In genomic region chr16:5153299-5154026, GRCm38 (mm10) we compare ENCODE assay signal across 17 mouse cellular contexts. TPM values are rescaled to one million over a fixed set of nuclear protein-coding genes. Genes with fewer than 3 reads are reported as not detected.
DNase-seq lines count a peak whose midpoint lies in the region; ATAC-seq lines count a peak whose summit lies in the region.
"Had no signal": no experiment of that assay in that cellular context is flagged by ENCODE, and none has a peak within 500 bp of the region (broad histone marks: within the 10 kb centered on the region; RNA-seq: fewer than 3 reads in every experiment).

No protein-coding gene starts in this region.

- no peaks in the 10 kb centered on the region for H3K36me3 ChIP-seq in forebrain, embryonic 10.5 days (replicated peaks)
- H3K36me3 ChIP-seq in forebrain, embryonic 11.5 days (ENCODE audit: control insufficient read depth, insufficient read depth, low read length), result no peaks in the 10 kb centered on the region
- H3K36me3 ChIP-seq in hindbrain, embryonic 15.5 days, result no peaks in the 10 kb centered on the region
- no peaks in the 10 kb centered on the region for H3K36me3 ChIP-seq in midbrain, embryonic 16.5 days (ENCODE audit: control insufficient read depth, insufficient read depth, low read length)
- no peaks in the 10 kb centered on the region for H3K36me3 ChIP-seq in kidney, embryonic 15.5 days
- H3K36me3 ChIP-seq: embryonic facial prominence, embryonic 12.5 days; limb, embryonic 12.5 days; liver, embryonic 15.5 days had no signal

- no peak for ATAC-seq in forebrain, embryonic 11.5 days (replicated peaks; ENCODE audit: low FRiP score)
- peak; percentile 42; the same call in 1 of the 2 replicates for ATAC-seq in hindbrain, embryonic 15.5 days (ENCODE audit: low FRiP score, low read depth)
- peak; percentile 70; the same call in 1 of the 2 replicates for ATAC-seq in midbrain, embryonic 16.5 days
- no peak for ATAC-seq in kidney, embryonic 15.5 days (replicated peaks; ENCODE audit: low FRiP score)
- ATAC-seq: activated CD4-positive, CD25-positive, alpha-beta regulatory T cell, adult 4 months had no signal

- H3K27ac ChIP-seq in forebrain, embryonic 10.5 days, result 0 out of 2 replicates have a peak overlapping the region, but pooled peaks have one; percentile 15
- no peak overlapping the region for H3K27ac ChIP-seq in forebrain, embryonic 11.5 days (ENCODE audit: low read depth, low read length)
- peak overlapping the region; percentile 53; the same call in 1 of the 2 replicates for H3K27ac ChIP-seq in hindbrain, embryonic 15.5 days (replicated peaks)
- H3K27ac ChIP-seq in midbrain, embryonic 16.5 days (ENCODE audit: low read length), result peak overlapping the region; percentile 64
- no peak overlapping the region for H3K27ac ChIP-seq in kidney, embryonic 15.5 days
- H3K27ac ChIP-seq: embryonic facial prominence, embryonic 12.5 days; heart, adult 2 months; left cerebral cortex, adult 2 months; limb, embryonic 12.5 days; liver, embryonic 15.5 days had no signal

- H3K4me1 ChIP-seq in forebrain, embryonic 10.5 days, result peaks cover 22% of the 10 kb centered on the region
- no peaks in the 10 kb centered on the region for H3K4me1 ChIP-seq in forebrain, embryonic 11.5 days (replicated peaks; ENCODE audit: control insufficient read depth, insufficient read depth, low read length)
- H3K4me1 ChIP-seq in hindbrain, embryonic 15.5 days (replicated peaks), result peaks cover 9% of the 10 kb centered on the region
- peaks cover 13% of the 10 kb centered on the region for H3K4me1 ChIP-seq in midbrain, embryonic 16.5 days (ENCODE audit: control insufficient read depth, insufficient read depth, low read length)
- no peaks in the 10 kb centered on the region for H3K4me1 ChIP-seq in kidney, embryonic 15.5 days
- H3K4me1 ChIP-seq: embryonic facial prominence, embryonic 12.5 days; liver, embryonic 15.5 days had no signal

- 44% methylated on average over 6 of the region's 6 CpGs for WGBS in forebrain, embryonic 10.5 days
- WGBS in forebrain, embryonic 11.5 days, result 29% methylated on average over 6 of the region's 6 CpGs
- 25% methylated on average over 6 of the region's 6 CpGs for WGBS in hindbrain, embryonic 15.5 days
- 12% methylated on average over 6 of the region's 6 CpGs for WGBS in midbrain, embryonic 16.5 days
- 61% methylated on average over 6 of the region's 6 CpGs for WGBS in kidney, embryonic 15.5 days

- H3K4me3 ChIP-seq in forebrain, embryonic 10.5 days, result no peak overlapping the region
- H3K4me3 ChIP-seq in forebrain, embryonic 11.5 days (ENCODE audit: low read depth, low read length), result no peak overlapping the region
- no peak overlapping the region for H3K4me3 ChIP-seq in hindbrain, embryonic 15.5 days
- H3K4me3 ChIP-seq in midbrain, embryonic 16.5 days (ENCODE audit: low read depth, low read length), result no peak overlapping the region
- no peak overlapping the region for H3K4me3 ChIP-seq in kidney, embryonic 15.5 days (replicated peaks)
- H3K4me3 ChIP-seq: embryonic facial prominence, embryonic 12.5 days; heart, adult 2 months; left cerebral cortex, adult 2 months; limb, embryonic 12.5 days; liver, embryonic 15.5 days had no signal

- no peak overlapping the region for H3K4me2 ChIP-seq in forebrain, embryonic 11.5 days (ENCODE audit: low read depth, low read length, severe bottlenecking)
- no peak overlapping the region for H3K4me2 ChIP-seq in hindbrain, embryonic 15.5 days
- H3K4me2 ChIP-seq in midbrain, embryonic 16.5 days (ENCODE audit: low read length), result no peak overlapping the region
- no peak overlapping the region for H3K4me2 ChIP-seq in kidney, embryonic 15.5 days
- H3K4me2 ChIP-seq: embryonic facial prominence, embryonic 12.5 days; limb, embryonic 12.5 days; liver, embryonic 15.5 days had no signal

- H3K9me3 ChIP-seq in forebrain, embryonic 10.5 days, result no peaks in the 10 kb centered on the region
- no peaks in the 10 kb centered on the region for H3K9me3 ChIP-seq in forebrain, embryonic 11.5 days (ENCODE audit: control insufficient read depth, low read length)
- no peaks in the 10 kb centered on the region for H3K9me3 ChIP-seq in hindbrain, embryonic 15.5 days
- H3K9me3 ChIP-seq in midbrain, embryonic 16.5 days (replicated peaks; ENCODE audit: control insufficient read depth, low read length, poor library complexity, severe bottlenecking), result no peaks in the 10 kb centered on the region
- no peaks in the 10 kb centered on the region for H3K9me3 ChIP-seq in kidney, embryonic 15.5 days (replicated peaks)
- H3K9me3 ChIP-seq: embryonic facial prominence, embryonic 12.5 days; limb, embryonic 12.5 days; liver, embryonic 15.5 days had no signal

- H3K27me3 ChIP-seq in forebrain, embryonic 10.5 days (ENCODE audit: poor library complexity, severe bottlenecking), result peaks cover 19% of the 10 kb centered on the region
- H3K27me3 ChIP-seq in forebrain, embryonic 11.5 days (ENCODE audit: control insufficient read depth, insufficient read depth, low read length), result no peaks in the 10 kb centered on the region; the same call in 1 of the 2 replicates
- H3K27me3 ChIP-seq in hindbrain, embryonic 15.5 days, result no peaks in the 10 kb centered on the region
- H3K27me3 ChIP-seq in midbrain, embryonic 16.5 days (ENCODE audit: control insufficient read depth, insufficient read depth, low read depth, low read length), result no peaks in the 10 kb centered on the region
- peaks cover 20% of the 10 kb centered on the region for H3K27me3 ChIP-seq in kidney, embryonic 15.5 days

- no peak overlapping the region for H3K9ac ChIP-seq in forebrain, embryonic 11.5 days (ENCODE audit: low read length)
- H3K9ac ChIP-seq in hindbrain, embryonic 15.5 days, result no peak overlapping the region
- peak overlapping the region; percentile 0; the same call in 1 of the 2 replicates for H3K9ac ChIP-seq in midbrain, embryonic 16.5 days (ENCODE audit: low read depth, low read length)
- H3K9ac ChIP-seq in kidney, embryonic 15.5 days, result no peak overlapping the region
- H3K9ac ChIP-seq: embryonic facial prominence, embryonic 12.5 days; limb, embryonic 12.5 days; liver, embryonic 15.5 days had no signal

- DNase-seq in forebrain, embryonic 10.5 days (ENCODE audit: extremely low spot score, low spot score), result no peak
- DNase-seq in forebrain, embryonic 11.5 days (ENCODE audit: low spot score), result no peak
- DNase-seq in ZHBTc4 (ENCODE audit: low read depth, low spot score), result peak; percentile 40
- no peak for DNase-seq in natural killer cell, adult 2 months (ENCODE audit: low spot score in 2 of 2)
- no peak for DNase-seq in thymus, postnatal 14 days
- DNase-seq: cerebellum, postnatal 25 days; heart, adult 2 months had no signal

RNA-seq across cellular contexts. Expression of gene Sec14l5, which starts 6.6 kb away (rescaled TPM):
- polyA plus RNA-seq in forebrain, embryonic 10.5 days (2016; fragmentation: Nextera tagmentation; extraction: Ambion mirVana), result 0.09 and 0.14 TPM in 2 replicates
- polyA plus RNA-seq in forebrain, embryonic 11.5 days (2014; fragmentation: Nextera tagmentation; extraction: Ambion mirVana), result 0.11 and 0.16 TPM in 2 replicates
- polyA plus RNA-seq in hindbrain, embryonic 15.5 days (2015; fragmentation: Nextera tagmentation; extraction: Ambion mirVana), result 0.41 and 0.56 TPM in 2 replicates
- 0.40 and 0.80 TPM in 2 replicates for polyA plus RNA-seq in midbrain, embryonic 16.5 days (2015; fragmentation: Nextera tagmentation; extraction: Ambion mirVana)
- 0.06 and 0.09 TPM in 2 replicates for polyA plus RNA-seq in kidney, embryonic 15.5 days (2015; fragmentation: Nextera tagmentation; extraction: Ambion mirVana)
- polyA plus RNA-seq: activated CD4-positive, CD25-positive, alpha-beta regulatory T cell, adult 4 months; heart, postnatal 0 days; liver, embryonic 15.5 days; small intestine, adult 2 months had no signal

RNA-seq across cellular contexts. Expression of gene Ppl, which starts 21.2 kb away (rescaled TPM):
- 0.81 and 0.95 TPM in 2 replicates for polyA plus RNA-seq in forebrain, embryonic 10.5 days (2016; fragmentation: Nextera tagmentation; extraction: Ambion mirVana)
- 1.3 and 1.5 TPM in 2 replicates for polyA plus RNA-seq in forebrain, embryonic 11.5 days (2014; fragmentation: Nextera tagmentation; extraction: Ambion mirVana)
- polyA plus RNA-seq in hindbrain, embryonic 15.5 days (2015; fragmentation: Nextera tagmentation; extraction: Ambion mirVana), result 0.16 and 0.18 TPM in 2 replicates
- 0.06 and 0.11 TPM in 2 replicates for polyA plus RNA-seq in midbrain, embryonic 16.5 days (2015; fragmentation: Nextera tagmentation; extraction: Ambion mirVana)
- polyA plus RNA-seq in kidney, embryonic 15.5 days (2015; fragmentation: Nextera tagmentation; extraction: Ambion mirVana), result 2.4 and 2.9 TPM in 2 replicates

RNA-seq across cellular contexts. Expression of gene Nagpa, which starts 50.3 kb away (rescaled TPM):
- polyA plus RNA-seq in forebrain, embryonic 10.5 days (2016; fragmentation: Nextera tagmentation; extraction: Ambion mirVana), result 15.8 and 17.8 TPM in 2 replicates
- polyA plus RNA-seq in forebrain, embryonic 11.5 days (2014; fragmentation: Nextera tagmentation; extraction: Ambion mirVana), result 10.7 and 12.5 TPM in 2 replicates
- polyA plus RNA-seq in hindbrain, embryonic 15.5 days (2015; fragmentation: Nextera tagmentation; extraction: Ambion mirVana), result 12.2 and 13.0 TPM in 2 replicates
- 10.4 and 11.4 TPM in 2 replicates for polyA plus RNA-seq in midbrain, embryonic 16.5 days (2015; fragmentation: Nextera tagmentation; extraction: Ambion mirVana)
- polyA plus RNA-seq in kidney, embryonic 15.5 days (2015; fragmentation: Nextera tagmentation; extraction: Ambion mirVana), result 19.4 and 21.2 TPM in 2 replicates

Comparison
In these comparisons a context has a peak if more than half of its experiments do, and no peak if none do; other contexts are left out.
1. H3K27ac ChIP-seq: peak in forebrain, embryonic 10.5 days (single experiment), hindbrain, embryonic 15.5 days (single experiment) and midbrain, embryonic 16.5 days (single experiment); none in forebrain, embryonic 11.5 days (single experiment) and kidney, embryonic 15.5 days (single experiment).
2. ATAC-seq: peak in hindbrain, embryonic 15.5 days (single experiment) and midbrain, embryonic 16.5 days (single experiment); none in forebrain, embryonic 11.5 days (single experiment) and kidney, embryonic 15.5 days (single experiment).